Mouse (Mus musculus): ENCODE measurements around the gene Igfbp4. TPM values are rescaled to one million over a fixed set of nuclear protein-coding genes. Genes with fewer than 3 reads are reported as not detected.

Gene Igfbp4
- polyA plus RNA-seq, 1 experiment from 2014 or later: 53.7 TPM

DNA sequence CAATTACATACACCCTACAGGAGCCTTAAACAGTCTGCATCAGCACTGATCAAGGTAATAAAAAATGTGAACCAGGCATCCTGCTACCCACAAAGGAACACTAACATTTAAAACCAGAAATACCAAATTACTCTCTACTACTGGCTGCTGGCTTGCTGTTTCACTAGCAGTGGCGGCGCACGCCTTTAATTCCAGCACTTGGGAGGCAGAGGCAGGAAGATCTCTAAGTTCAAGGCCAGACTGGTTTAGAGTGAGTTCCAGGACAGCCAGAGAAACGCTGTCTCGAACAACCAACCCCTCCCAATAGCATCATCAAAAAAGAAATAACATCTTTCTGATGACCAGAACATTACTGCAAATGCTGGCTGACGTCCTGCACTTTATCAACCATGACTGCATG is 21.2 kb upstream of the Igfbp4 start:
- Histone ChIP-seq H3K9ac (replicated peaks; ENCODE audit: low read depth, low read length) (no peak overlapping the region), H3K4me3 (ENCODE audit: low read depth, low read length) (no peak overlapping the region), H3K36me3 (ENCODE audit: control insufficient read depth, insufficient read depth, low read length) (no peaks in the 10 kb centered on the region), H3K27ac (ENCODE audit: low read depth, low read length) (no peak overlapping the region), H3K4me2 (ENCODE audit: low read depth, low read length) (no peak overlapping the region), H3K9me3 (ENCODE audit: control insufficient read depth, low read length) (no peaks in the 10 kb centered on the region), H3K27me3 (ENCODE audit: control insufficient read depth, insufficient read depth, low read length) (no peaks in the 10 kb centered on the region), H3K4me1 (ENCODE audit: control insufficient read depth, insufficient read depth, low read length) (peaks cover 8% of the 10 kb centered on the region)
- WGBS: 95% methylated on average over 6 of the region's 6 CpGs
- ATAC-seq (ENCODE audit: low read depth): no peak

GRCm38 (mm10) chr11:99022384-99022933 is 18.6 kb upstream of the Igfbp4 start:
- no peak overlapping the region for H3K4me2 ChIP-seq (ENCODE audit: low read depth, low read length)
- H3K36me3 ChIP-seq (ENCODE audit: control insufficient read depth, insufficient read depth, low read length): no peaks in the 10 kb centered on the region
- H3K4me1 ChIP-seq (ENCODE audit: control insufficient read depth, insufficient read depth, low read length): peaks cover 8% of the 10 kb centered on the region
- WGBS: 84% methylated on average over 5 of the region's 5 CpGs
- H3K4me3 ChIP-seq (ENCODE audit: low read depth, low read length): no peak overlapping the region; the same call in 1 of the 2 replicates
- H3K27ac ChIP-seq (ENCODE audit: low read depth, low read length): no peak overlapping the region
- no peak for ATAC-seq (ENCODE audit: low read depth)
- H3K9me3 ChIP-seq (ENCODE audit: control insufficient read depth, low read length): no peaks in the 10 kb centered on the region
- H3K9ac ChIP-seq (replicated peaks; ENCODE audit: low read depth, low read length): no peak overlapping the region
- no peaks in the 10 kb centered on the region for H3K27me3 ChIP-seq (ENCODE audit: control insufficient read depth, insufficient read depth, low read length)

- Histone ChIP-seq H3K27ac (ENCODE audit: low read depth, low read length) (no peak overlapping the region), H3K9ac (replicated peaks; ENCODE audit: low read depth, low read length) (no peak overlapping the region), H3K4me1 (ENCODE audit: control insufficient read depth, insufficient read depth, low read length) (peaks cover 8% of the 10 kb centered on the region), H3K9me3 (ENCODE audit: control insufficient read depth, low read length) (no peaks in the 10 kb centered on the region), H3K36me3 (ENCODE audit: control insufficient read depth, insufficient read depth, low read length) (no peaks in the 10 kb centered on the region), H3K4me2 (ENCODE audit: low read depth, low read length) (peak overlapping the region; percentile 70; the same call in 1 of the 2 replicates), H3K4me3 (ENCODE audit: low read depth, low read length) (peak overlapping the region; percentile 51), H3K27me3 (ENCODE audit: control insufficient read depth, insufficient read depth, low read length) (no peaks in the 10 kb centered on the region)
- 11% methylated on average over 4 of the region's 4 CpGs for WGBS
- no peak for ATAC-seq (ENCODE audit: low read depth)
These were observed 17.9 kb upstream of the Igfbp4 start for GRCm38 (mm10) chr11:99023094-99023493.

DNA sequence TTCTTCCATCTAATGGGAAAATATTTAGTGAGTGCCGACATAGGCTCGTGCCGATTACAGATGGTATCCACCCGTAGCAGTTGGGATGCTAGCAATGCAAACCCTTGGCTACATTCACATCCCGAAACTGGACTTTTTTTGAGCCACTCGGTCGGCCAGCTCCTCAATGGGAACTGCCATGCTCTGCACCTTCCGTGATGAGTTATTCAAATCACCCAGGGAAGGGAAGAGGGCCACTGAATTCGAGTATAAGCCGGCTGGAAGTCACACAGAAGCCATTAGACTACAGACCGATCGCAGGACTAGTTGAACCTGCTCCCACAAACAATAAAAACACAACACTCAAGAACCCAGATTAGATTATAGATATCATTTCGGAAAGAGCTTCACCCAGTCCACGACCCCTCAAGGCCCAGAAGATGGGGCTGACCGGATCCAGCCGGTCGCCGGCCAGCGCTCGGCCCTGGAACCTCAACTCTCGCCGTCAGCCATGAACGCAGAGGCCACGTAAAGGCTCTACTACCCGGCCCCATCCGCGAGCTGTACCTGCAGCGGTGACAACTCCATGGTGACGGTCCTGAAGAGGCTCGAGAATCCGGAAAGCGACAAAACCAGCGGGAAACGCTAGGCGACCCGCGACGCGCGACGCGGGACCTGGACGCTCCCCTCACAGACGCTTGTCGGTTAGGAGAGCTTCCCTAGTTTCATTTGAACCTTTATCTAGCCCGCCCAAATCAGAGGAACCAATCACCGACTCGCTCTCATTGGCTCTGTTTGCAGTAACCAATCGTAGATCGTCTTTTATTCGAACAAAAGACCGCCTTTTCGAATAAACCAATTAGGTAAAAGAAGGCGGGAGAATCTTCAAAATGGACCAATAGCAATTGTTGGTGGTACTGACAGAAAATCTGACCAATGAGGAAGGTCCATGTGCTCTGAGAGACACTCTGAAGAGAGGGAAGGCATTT is 17.3 kb upstream of the Igfbp4 start, which contains the start of gene Top2a:
Top2a (minus strand) TSS at position 690 of the 968 bp plus-strand sequence.
- H3K27ac ChIP-seq (ENCODE audit: low read depth, low read length): no peak within 1 kb of the TSS
- peak within 1 kb of the TSS; percentile 70 for H3K4me2 ChIP-seq (ENCODE audit: low read depth, low read length)
- no peaks in the 10 kb centered on the region for H3K36me3 ChIP-seq (ENCODE audit: control insufficient read depth, insufficient read depth, low read length)
- H3K9ac ChIP-seq (replicated peaks; ENCODE audit: low read depth, low read length): peak within 1 kb of the TSS; percentile 39; the same call in 1 of the 2 replicates
- ATAC-seq (ENCODE audit: low read depth): peak; percentile 96
- peaks cover 8% of the 10 kb centered on the region for H3K4me1 ChIP-seq (ENCODE audit: control insufficient read depth, insufficient read depth, low read length)
- no peaks in the 10 kb centered on the region for H3K9me3 ChIP-seq (ENCODE audit: control insufficient read depth, low read length)
- no peaks in the 10 kb centered on the region for H3K27me3 ChIP-seq (ENCODE audit: control insufficient read depth, insufficient read depth, low read length)
- peak within 1 kb of the TSS; percentile 51 for H3K4me3 ChIP-seq (ENCODE audit: low read depth, low read length)
- WGBS: under 1% methylated on average over 54 of the region's 54 CpGs

- 49% methylated on average over 18 of the region's 18 CpGs for WGBS
- ATAC-seq (ENCODE audit: low read depth): no peak
These were observed 16.4 kb upstream of the Igfbp4 start for GRCm38 (mm10) chr11:99024468-99025134.

DNA sequence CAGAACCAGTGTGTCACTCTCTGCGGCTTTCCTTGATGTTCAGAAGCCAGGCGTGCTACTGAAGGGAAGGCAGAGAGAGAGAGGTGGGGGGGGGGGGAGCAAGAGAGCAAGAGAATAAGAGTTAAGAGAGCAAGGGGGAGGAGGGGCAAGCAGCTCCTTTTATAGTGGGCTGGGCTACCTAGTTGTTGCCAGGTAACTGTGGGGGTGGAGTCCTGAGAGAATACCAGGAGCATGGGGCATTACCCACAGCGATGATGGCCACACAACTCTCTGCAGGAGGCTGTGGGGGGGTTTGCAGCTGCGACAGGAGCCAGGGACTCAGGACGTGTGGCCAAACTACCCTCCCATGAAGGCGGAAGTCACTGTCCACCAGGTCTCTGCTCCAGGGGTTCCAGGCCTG is 15.2 kb upstream of the Igfbp4 start:
- H3K4me2 ChIP-seq (ENCODE audit: low read depth, low read length): no peak overlapping the region
- no peak overlapping the region for H3K27ac ChIP-seq (ENCODE audit: low read depth, low read length)
- no peaks in the 10 kb centered on the region for H3K9me3 ChIP-seq (ENCODE audit: control insufficient read depth, low read length)
- H3K9ac ChIP-seq (replicated peaks; ENCODE audit: low read depth, low read length): no peak overlapping the region
- WGBS: 80% methylated on average over 6 of the region's 6 CpGs
- peaks cover 8% of the 10 kb centered on the region for H3K4me1 ChIP-seq (ENCODE audit: control insufficient read depth, insufficient read depth, low read length)
- no peak overlapping the region for H3K4me3 ChIP-seq (ENCODE audit: low read depth, low read length)
- H3K36me3 ChIP-seq (ENCODE audit: control insufficient read depth, insufficient read depth, low read length): no peaks in the 10 kb centered on the region
- no peak for ATAC-seq (ENCODE audit: low read depth)
- no peaks in the 10 kb centered on the region for H3K27me3 ChIP-seq (ENCODE audit: control insufficient read depth, insufficient read depth, low read length)

More at GRCm38 (mm10) chr11:99024468-99025134, 16.4 kb upstream of the Igfbp4 start:
- Histone ChIP-seq H3K9ac (replicated peaks; ENCODE audit: low read depth, low read length) (0 out of 2 replicates have a peak overlapping the region, but pooled peaks have one; percentile 34), H3K9me3 (ENCODE audit: control insufficient read depth, low read length) (no peaks in the 10 kb centered on the region), H3K27me3 (ENCODE audit: control insufficient read depth, insufficient read depth, low read length) (no peaks in the 10 kb centered on the region), H3K27ac (ENCODE audit: low read depth, low read length) (no peak overlapping the region), H3K4me1 (ENCODE audit: control insufficient read depth, insufficient read depth, low read length) (peaks cover 8% of the 10 kb centered on the region), H3K4me3 (ENCODE audit: low read depth, low read length) (peak overlapping the region; percentile 34), H3K36me3 (ENCODE audit: control insufficient read depth, insufficient read depth, low read length) (no peaks in the 10 kb centered on the region), H3K4me2 (ENCODE audit: low read depth, low read length) (peak overlapping the region; percentile 49)

GRCm38 (mm10) chr11:99026899-99027440 is 14.1 kb upstream of the Igfbp4 start:
- Histone ChIP-seq H3K27me3 (ENCODE audit: control insufficient read depth, insufficient read depth, low read length) (no peaks in the 10 kb centered on the region), H3K4me1 (ENCODE audit: control insufficient read depth, insufficient read depth, low read length) (peaks cover 8% of the 10 kb centered on the region), H3K27ac (ENCODE audit: low read depth, low read length) (no peak overlapping the region), H3K4me3 (ENCODE audit: low read depth, low read length) (no peak overlapping the region), H3K9ac (replicated peaks; ENCODE audit: low read depth, low read length) (no peak overlapping the region), H3K9me3 (ENCODE audit: control insufficient read depth, low read length) (no peaks in the 10 kb centered on the region), H3K4me2 (ENCODE audit: low read depth, low read length) (no peak overlapping the region), H3K36me3 (ENCODE audit: control insufficient read depth, insufficient read depth, low read length) (no peaks in the 10 kb centered on the region)
- ATAC-seq (ENCODE audit: low read depth): no peak
- WGBS: 89% methylated on average over 12 of the region's 12 CpGs

DNA sequence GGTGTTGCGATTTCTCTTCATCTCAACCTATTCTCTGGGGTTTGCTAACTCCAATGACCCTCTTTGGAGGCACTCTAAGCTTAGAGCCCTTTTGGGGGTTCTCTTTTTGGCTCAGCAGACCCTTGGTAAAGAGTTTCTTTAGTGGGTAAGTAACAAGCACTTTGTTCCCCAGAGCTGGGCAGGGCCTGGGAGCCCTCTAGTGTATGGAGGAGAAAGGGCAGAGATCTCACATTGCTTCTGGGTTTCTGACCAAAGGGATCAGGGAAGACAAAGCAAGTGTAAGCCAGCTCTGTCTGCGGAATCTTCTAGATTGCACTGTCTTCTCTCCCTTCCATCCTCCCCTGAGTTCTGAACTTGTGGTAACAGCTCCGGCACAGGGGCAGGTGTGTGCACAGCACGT is 5.7 kb upstream of the Igfbp4 start:
- H3K36me3 ChIP-seq (ENCODE audit: control insufficient read depth, insufficient read depth, low read length): no peaks in the 10 kb centered on the region
- no peaks in the 10 kb centered on the region for H3K9me3 ChIP-seq (ENCODE audit: control insufficient read depth, low read length)
- H3K4me2 ChIP-seq (ENCODE audit: low read depth, low read length): no peak overlapping the region
- H3K4me3 ChIP-seq (ENCODE audit: low read depth, low read length): no peak overlapping the region
- WGBS: 87% methylated on average over 4 of the region's 4 CpGs
- H3K4me1 ChIP-seq (ENCODE audit: control insufficient read depth, insufficient read depth, low read length): peaks cover under 1% of the 10 kb centered on the region; the same call in 1 of the 2 replicates
- no peak overlapping the region for H3K9ac ChIP-seq (replicated peaks; ENCODE audit: low read depth, low read length)
- no peaks in the 10 kb centered on the region for H3K27me3 ChIP-seq (ENCODE audit: control insufficient read depth, insufficient read depth, low read length)
- H3K27ac ChIP-seq (ENCODE audit: low read depth, low read length): no peak overlapping the region
- ATAC-seq (ENCODE audit: low read depth): no peak
